Mouse (Mus musculus) layer of hippocampus, adult 8-10 months (tissue): ENCODE measurements around the gene Sesn1. TPM values are rescaled to one million over a fixed set of nuclear protein-coding genes. Genes with fewer than 3 reads are reported as not detected.

Experiments used
- DNase-seq, 2 experiments: peaks; one replicate each; pipeline ENCODE4 v3.0.0; 2022; ENCODE audit warnings: low spot score in 2 of 2
- total RNA-seq, 4 experiments: library from RNA; stranded (reverse); gene quantifications; 2 replicates each; pipeline ENCODE4 v1.2.4; 2022

Gene Sesn1
- total RNA-seq, 4 experiments from 2014 or later: 44.0 to 53.3 (median 45.2) TPM

GRCm38 (mm10) chr10:41867956-41868355, 58.2 kb downstream of the Sesn1 start:
- no peak for DNase-seq

- DNase-seq: no peak
These were observed 60.4 kb downstream of the Sesn1 start for GRCm38 (mm10) chr10:41870101-41870500.

GRCm38 (mm10) chr10:41871564-41871963, 61.8 kb downstream of the Sesn1 start:
- DNase-seq: no peak

GRCm38 (mm10) chr10:41875624-41876023, 65.9 kb downstream of the Sesn1 start:
- DNase-seq: no peak

- no peak for DNase-seq
These were observed 68.6 kb downstream of the Sesn1 start for GRCm38 (mm10) chr10:41878344-41878743.

- DNase-seq: no peak
These were observed 69.9 kb downstream of the Sesn1 start for GRCm38 (mm10) chr10:41879675-41880074.

GRCm38 (mm10) chr10:41880206-41880605, 70.5 kb downstream of the Sesn1 start:
- no peak for DNase-seq

- no peak for DNase-seq
These were observed 71.0 kb downstream of the Sesn1 start for GRCm38 (mm10) chr10:41880777-41881176.

- DNase-seq: no peak
These were observed 71.7 kb downstream of the Sesn1 start for GRCm38 (mm10) chr10:41881438-41881837.

GRCm38 (mm10) chr10:41883741-41884575, 74.2 kb downstream of the Sesn1 start:
- no peak for DNase-seq

GRCm38 (mm10) chr10:41887080-41887821, 77.5 kb downstream of the Sesn1 start:
- peak; percentile 84 to 87 for DNase-seq

GRCm38 (mm10) chr10:41888365-41888941, 78.7 kb downstream of the Sesn1 start:
- DNase-seq: no peak

GRCm38 (mm10) chr10:41889566-41889965, 79.8 kb downstream of the Sesn1 start:
- no peak for DNase-seq

GRCm38 (mm10) chr10:41890537-41890936, 80.8 kb downstream of the Sesn1 start:
- no peak for DNase-seq

- DNase-seq: no peak
These were observed 81.6 kb downstream of the Sesn1 start for GRCm38 (mm10) chr10:41891312-41891711.

GRCm38 (mm10) chr10:41893433-41894411, 84.0 kb downstream of the Sesn1 start:
- DNase-seq: no peak

- no peak for DNase-seq
These were observed 86.7 kb downstream of the Sesn1 start for GRCm38 (mm10) chr10:41896425-41896824.

GRCm38 (mm10) chr10:41896865-41897264, 87.1 kb downstream of the Sesn1 start:
- DNase-seq: no peak

GRCm38 (mm10) chr10:41901456-41901855, 91.7 kb downstream of the Sesn1 start:
- no peak for DNase-seq

GRCm38 (mm10) chr10:41901864-41902263, 92.1 kb downstream of the Sesn1 start:
- DNase-seq: no peak

- DNase-seq: no peak
These were observed 97.7 kb downstream of the Sesn1 start for GRCm38 (mm10) chr10:41907473-41907872.
